Mouse (Mus musculus): ENCODE measurements around the gene Slc6a9. TPM values are rescaled to one million over a fixed set of nuclear protein-coding genes. Genes with fewer than 3 reads are reported as not detected.

Gene Slc6a9
- polyA plus RNA-seq, 1 experiment, result 92.4 TPM

- Histone ChIP-seq H3K4me3 (replicated peaks; ENCODE audit: control insufficient read depth, low read depth, low read length) (peak overlapping the region; percentile 87), H3K27ac (ENCODE audit: control insufficient read depth, insufficient read depth, low read depth, low read length, poor library complexity) (peak overlapping the region; percentile 92), H3K4me1 (ENCODE audit: control insufficient read depth, insufficient read depth, low read length) (peaks cover 6% of the 10 kb centered on the region)
- 5% methylated on average over 36 of the region's 36 CpGs for WGBS
- TF ChIP-seq CTCF (IDR thresholded peaks at IDR 0.05; ENCODE audit: control insufficient read depth, insufficient read depth, low read length) (no peak), POLR2A (IDR thresholded peaks at IDR 0.05; ENCODE audit: borderline replicate concordance, control insufficient read depth, low read depth, low read length) (peak; percentile 70; the same call in 1 of the 2 replicates)
Observed at GRCm38 (mm10) chr4:117834845-117835530, 682 bp downstream of the Slc6a9 start.

GRCm38 (mm10) chr4:117835531-117836111, 1.3 kb downstream of the Slc6a9 start:
- under 1% methylated on average over 59 of the region's 60 CpGs for whole genome bisulfite sequencing
- Histone ChIP-seq H3K4me1 (ENCODE audit: control insufficient read depth, insufficient read depth, low read length) (peaks cover 6% of the 10 kb centered on the region), H3K27ac (ENCODE audit: control insufficient read depth, insufficient read depth, low read depth, low read length, poor library complexity) (peak overlapping the region; percentile 92), H3K4me3 (replicated peaks; ENCODE audit: control insufficient read depth, low read depth, low read length) (peak overlapping the region; percentile 87)
- TF ChIP-seq POLR2A (IDR thresholded peaks at IDR 0.05; ENCODE audit: borderline replicate concordance, control insufficient read depth, low read depth, low read length) (peak; percentile 31; the same call in 1 of the 2 replicates), CTCF (IDR thresholded peaks at IDR 0.05; ENCODE audit: control insufficient read depth, insufficient read depth, low read length) (no peak)

- TF ChIP-seq POLR2A (IDR thresholded peaks at IDR 0.05; ENCODE audit: borderline replicate concordance, control insufficient read depth, low read depth, low read length) (no peak), CTCF (IDR thresholded peaks at IDR 0.05; ENCODE audit: control insufficient read depth, insufficient read depth, low read length) (no peak)
- H3K4me1 ChIP-seq (ENCODE audit: control insufficient read depth, insufficient read depth, low read length), result peaks cover 3% of the 10 kb centered on the region
- H3K27ac ChIP-seq (ENCODE audit: control insufficient read depth, insufficient read depth, low read depth, low read length, poor library complexity), result peak overlapping the region; percentile 92
- under 1% methylated on average over 48 of the region's 48 CpGs for WGBS
- peak overlapping the region; percentile 89 for H3K4me3 ChIP-seq (replicated peaks; ENCODE audit: control insufficient read depth, low read depth, low read length)
Observed at GRCm38 (mm10) chr4:117836204-117836767, 2.0 kb downstream of the Slc6a9 start.

GRCm38 (mm10) chr4:117837271-117837670, 3.0 kb downstream of the Slc6a9 start:
- Histone ChIP-seq H3K4me1 (ENCODE audit: control insufficient read depth, insufficient read depth, low read length) (peaks cover 1% of the 10 kb centered on the region), H3K4me3 (replicated peaks; ENCODE audit: control insufficient read depth, low read depth, low read length) (peak overlapping the region; percentile 16), H3K27ac (ENCODE audit: control insufficient read depth, insufficient read depth, low read depth, low read length, poor library complexity) (no peak overlapping the region)
- TF ChIP-seq POLR2A (IDR thresholded peaks at IDR 0.05; ENCODE audit: borderline replicate concordance, control insufficient read depth, low read depth, low read length), result no peak
- no peak for TF ChIP-seq CTCF (IDR thresholded peaks at IDR 0.05; ENCODE audit: control insufficient read depth, insufficient read depth, low read length)
- WGBS, result 73% methylated on average over 4 of the region's 4 CpGs

GRCm38 (mm10) chr4:117839366-117839765, 5.1 kb downstream of the Slc6a9 start:
- 89% methylated on average over 6 of the region's 6 CpGs for WGBS
- peaks cover under 1% of the 10 kb centered on the region; the same call in 1 of the 2 replicates for H3K4me1 ChIP-seq (ENCODE audit: control insufficient read depth, insufficient read depth, low read length)
- no peak for TF ChIP-seq POLR2A (IDR thresholded peaks at IDR 0.05; ENCODE audit: borderline replicate concordance, control insufficient read depth, low read depth, low read length)
- no peak for TF ChIP-seq CTCF (IDR thresholded peaks at IDR 0.05; ENCODE audit: control insufficient read depth, insufficient read depth, low read length)
- no peak overlapping the region for H3K4me3 ChIP-seq (replicated peaks; ENCODE audit: control insufficient read depth, low read depth, low read length)
- no peak overlapping the region for H3K27ac ChIP-seq (ENCODE audit: control insufficient read depth, insufficient read depth, low read depth, low read length, poor library complexity)

DNA sequence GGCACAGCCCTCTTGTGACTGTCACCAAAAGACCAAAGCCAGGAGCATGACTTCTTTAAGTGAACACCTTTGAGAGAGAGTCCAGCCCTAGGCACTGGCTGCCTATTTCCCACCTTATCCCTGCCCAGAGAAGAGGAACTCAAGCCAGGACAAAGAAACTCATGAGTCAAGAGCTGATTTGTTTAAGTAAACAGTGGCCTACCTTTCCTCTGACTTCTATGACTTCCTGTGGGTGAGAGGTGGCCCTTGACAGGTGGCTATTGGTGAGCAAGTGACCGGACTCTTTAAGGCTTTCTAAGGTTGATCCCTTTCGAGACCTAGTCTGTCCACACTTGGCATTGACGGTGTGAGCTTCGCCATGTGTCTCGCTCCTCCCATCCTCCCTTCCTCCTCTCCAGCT, 6.5 kb downstream of the Slc6a9 start:
- H3K27ac ChIP-seq (ENCODE audit: control insufficient read depth, insufficient read depth, low read depth, low read length, poor library complexity), result no peak overlapping the region
- H3K4me1 ChIP-seq (ENCODE audit: control insufficient read depth, insufficient read depth, low read length), result no peaks in the 10 kb centered on the region
- no peak overlapping the region for H3K4me3 ChIP-seq (replicated peaks; ENCODE audit: control insufficient read depth, low read depth, low read length)
- TF ChIP-seq CTCF (IDR thresholded peaks at IDR 0.05; ENCODE audit: control insufficient read depth, insufficient read depth, low read length), result no peak
- TF ChIP-seq POLR2A (IDR thresholded peaks at IDR 0.05; ENCODE audit: borderline replicate concordance, control insufficient read depth, low read depth, low read length), result no peak
- WGBS, result 90% methylated on average over 5 of the region's 5 CpGs

DNA sequence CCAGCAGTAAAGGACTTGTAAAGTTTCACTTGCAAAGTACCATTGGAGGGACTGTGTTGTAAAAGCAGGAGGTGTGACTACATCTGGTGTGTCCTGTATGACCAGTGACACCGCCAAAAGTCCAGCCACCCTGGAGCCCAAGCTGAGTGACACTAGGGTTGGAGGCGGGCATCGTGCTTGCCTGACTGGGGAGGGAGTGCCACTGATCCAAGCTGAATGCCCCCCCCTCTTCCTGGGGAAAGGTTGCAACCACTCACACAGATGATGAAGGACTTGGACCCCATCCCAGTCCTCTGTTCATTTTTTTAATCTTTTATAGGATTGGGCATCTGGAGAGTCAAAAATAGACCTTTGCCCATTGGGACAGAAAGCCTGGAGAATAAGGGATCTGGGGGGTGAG, 7.3 kb downstream of the Slc6a9 start:
- no peak for TF ChIP-seq CTCF (IDR thresholded peaks at IDR 0.05; ENCODE audit: control insufficient read depth, insufficient read depth, low read length)
- TF ChIP-seq POLR2A (IDR thresholded peaks at IDR 0.05; ENCODE audit: borderline replicate concordance, control insufficient read depth, low read depth, low read length), result no peak
- Histone ChIP-seq H3K4me3 (replicated peaks; ENCODE audit: control insufficient read depth, low read depth, low read length) (no peak overlapping the region), H3K4me1 (ENCODE audit: control insufficient read depth, insufficient read depth, low read length) (no peaks in the 10 kb centered on the region), H3K27ac (ENCODE audit: control insufficient read depth, insufficient read depth, low read depth, low read length, poor library complexity) (no peak overlapping the region)
- 89% methylated on average over 3 of the region's 3 CpGs for WGBS

DNA sequence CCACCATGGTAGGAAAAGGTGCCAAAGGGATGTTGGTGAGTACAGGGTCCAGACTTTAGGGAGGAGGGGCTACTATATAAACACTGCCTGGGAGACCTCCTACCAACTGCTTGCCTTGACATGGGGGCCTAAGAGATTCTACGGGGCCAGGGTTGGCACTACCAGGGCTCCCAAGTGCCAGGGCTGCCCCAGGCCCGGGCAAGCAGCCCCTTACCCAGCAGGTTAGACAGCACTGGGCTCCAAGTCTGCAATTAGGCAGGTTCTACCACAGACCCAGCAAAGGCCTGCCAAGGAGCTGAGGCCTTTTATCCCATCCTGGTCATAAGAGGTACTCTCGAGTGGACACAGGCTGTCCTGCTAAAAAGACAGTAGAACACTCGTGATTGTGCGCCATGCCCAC, 8.8 kb downstream of the Slc6a9 start:
- Histone ChIP-seq H3K4me1 (ENCODE audit: control insufficient read depth, insufficient read depth, low read length) (no peaks in the 10 kb centered on the region), H3K27ac (ENCODE audit: control insufficient read depth, insufficient read depth, low read depth, low read length, poor library complexity) (no peak overlapping the region), H3K4me3 (replicated peaks; ENCODE audit: control insufficient read depth, low read depth, low read length) (no peak overlapping the region)
- 90% methylated on average over 5 of the region's 5 CpGs for WGBS
- no peak for TF ChIP-seq CTCF (IDR thresholded peaks at IDR 0.05; ENCODE audit: control insufficient read depth, insufficient read depth, low read length)
- no peak for TF ChIP-seq POLR2A (IDR thresholded peaks at IDR 0.05; ENCODE audit: borderline replicate concordance, control insufficient read depth, low read depth, low read length)
